In the genomic region with DNA sequence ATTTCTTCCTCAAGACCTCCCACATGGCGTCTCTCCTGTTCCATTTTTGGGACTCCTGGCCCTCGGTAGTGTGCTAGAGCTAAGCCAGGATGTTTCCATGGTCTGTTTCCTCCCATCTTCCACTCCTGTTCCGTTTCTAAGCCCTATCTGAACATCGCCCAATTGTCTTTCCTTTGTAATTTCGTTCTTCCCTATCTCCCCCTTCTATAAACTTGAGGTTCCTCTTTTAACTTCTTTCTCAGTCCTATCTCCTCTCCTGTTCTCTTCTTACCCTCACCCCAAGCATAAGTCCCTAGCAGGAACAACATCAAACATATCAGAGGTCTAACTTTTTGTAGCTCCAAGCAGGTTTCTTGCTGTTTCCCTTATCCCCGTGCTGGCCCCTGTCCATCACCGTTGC, we compare ENCODE assay signal across 25 mouse cellular contexts.
"Had no signal": no experiment of that assay in that cellular context is flagged by ENCODE, and none has a peak within 500 bp of the region (broad histone marks: within the 10 kb centered on the region; RNA-seq: fewer than 3 reads in every experiment).

No protein-coding gene starts in this region.

- H3K4me1 ChIP-seq: heart, embryonic 13.5 days; heart, embryonic 15.5 days; hindbrain, embryonic 15.5 days; limb, embryonic 15.5 days; liver, embryonic 12.5 days had no signal

- H3K9ac ChIP-seq: heart, embryonic 13.5 days; heart, embryonic 15.5 days; hindbrain, embryonic 13.5 days; hindbrain, embryonic 15.5 days; kidney, embryonic 15.5 days; limb, embryonic 13.5 days; limb, embryonic 15.5 days; liver, embryonic 12.5 days had no signal

- H3K27ac ChIP-seq: heart, adult 2 months; heart, embryonic 13.5 days; heart, embryonic 15.5 days; hindbrain, embryonic 13.5 days; hindbrain, embryonic 15.5 days; hindbrain, postnatal 0 days; kidney, embryonic 15.5 days; kidney, postnatal 0 days; limb, embryonic 13.5 days; limb, embryonic 15.5 days; liver, embryonic 12.5 days had no signal

- H3K36me3 ChIP-seq: heart, embryonic 13.5 days; heart, embryonic 15.5 days; hindbrain, embryonic 13.5 days; hindbrain, embryonic 15.5 days; kidney, embryonic 15.5 days; limb, embryonic 13.5 days; limb, embryonic 15.5 days; liver, embryonic 12.5 days had no signal

- H3K4me3 ChIP-seq: heart, adult 2 months; heart, embryonic 13.5 days; heart, embryonic 15.5 days; hindbrain, embryonic 13.5 days; hindbrain, embryonic 15.5 days; kidney, embryonic 15.5 days; limb, embryonic 13.5 days; limb, embryonic 15.5 days; liver, embryonic 12.5 days had no signal

- H3K27me3 ChIP-seq: heart, embryonic 15.5 days; hindbrain, embryonic 15.5 days; limb, embryonic 13.5 days; limb, embryonic 15.5 days had no signal

- ATAC-seq: hindbrain, postnatal 0 days; intestine, embryonic 16.5 days; liver, embryonic 12.5 days had no signal

- H3K4me2 ChIP-seq: heart, embryonic 11.5 days; heart, embryonic 13.5 days; heart, embryonic 15.5 days; hindbrain, embryonic 13.5 days; hindbrain, embryonic 15.5 days; kidney, embryonic 15.5 days; limb, embryonic 13.5 days; limb, embryonic 15.5 days; liver, embryonic 12.5 days had no signal

- H3K9me3 ChIP-seq: heart, embryonic 13.5 days; heart, embryonic 15.5 days; hindbrain, embryonic 13.5 days; hindbrain, embryonic 15.5 days; kidney, embryonic 15.5 days; limb, embryonic 13.5 days; limb, embryonic 15.5 days; liver, embryonic 12.5 days had no signal

- DNase-seq: gastrocnemius, postnatal 14 days; gastrocnemius, postnatal 36 days; heart, postnatal 14 days; heart, postnatal 36 days; kidney, adult 11 months; kidney, adult 2 months; kidney, adult 9 months; kidney, postnatal 14 days; kidney, postnatal 36 days; layer of hippocampus, adult 9-11 months; layer of hippocampus, postnatal 36 days; left cerebral cortex, postnatal 4 days had no signal
